In genomic region chr10:76903099-76903498, GRCm38 (mm10) we compare ENCODE assay signal across 9 mouse cellular contexts. TPM values are rescaled to one million over a fixed set of nuclear protein-coding genes. Genes with fewer than 3 reads are reported as not detected.
DNase-seq lines count a peak whose midpoint lies in the region; ATAC-seq and TF ChIP-seq lines count a peak whose summit lies in the region.
"Had no signal": no experiment of that assay in that cellular context is flagged by ENCODE, and none has a peak within 500 bp of the region (broad histone marks: within the 10 kb centered on the region; RNA-seq: fewer than 3 reads in every experiment).

No protein-coding gene starts in this region.

- H3K9me3 ChIP-seq in midbrain, embryonic 11.5 days (ENCODE audit: control insufficient read depth, low read length), result no peaks in the 10 kb centered on the region
- no peaks in the 10 kb centered on the region for H3K9me3 ChIP-seq in midbrain, postnatal 0 days (ENCODE audit: low read length)
- no peaks in the 10 kb centered on the region for H3K9me3 ChIP-seq in hindbrain, embryonic 13.5 days
- no peaks in the 10 kb centered on the region for H3K9me3 ChIP-seq in stomach, embryonic 15.5 days

- H3K36me3 ChIP-seq in midbrain, embryonic 11.5 days (ENCODE audit: control insufficient read depth, insufficient read depth, low read length), result no peaks in the 10 kb centered on the region
- no peaks in the 10 kb centered on the region for H3K36me3 ChIP-seq in midbrain, postnatal 0 days (ENCODE audit: insufficient read depth, low read length)
- H3K36me3 ChIP-seq in hindbrain, embryonic 13.5 days, result no peaks in the 10 kb centered on the region
- H3K36me3 ChIP-seq in stomach, embryonic 15.5 days, result no peaks in the 10 kb centered on the region

- DNase-seq in gastrocnemius, adult 2 months, result peak; percentile 39
- DNase-seq in gastrocnemius, postnatal 10 days, result no peak
- peak; percentile 82 for DNase-seq in midbrain, embryonic 11.5 days (ENCODE audit: low spot score, missing footprints)
- no peak for DNase-seq in midbrain, postnatal 0 days (ENCODE audit: low spot score)
- DNase-seq in cerebellum, adult 18-20 months, result no peak
- no peak for DNase-seq in right cerebral cortex, postnatal 36 days (ENCODE audit: low spot score in 2 of 2)

- no peak for ATAC-seq in midbrain, embryonic 11.5 days (ENCODE audit: low FRiP score)
- ATAC-seq in midbrain, postnatal 0 days (ENCODE audit: low FRiP score), result no peak
- no peak for ATAC-seq in hindbrain, embryonic 13.5 days (ENCODE audit: low FRiP score)
- ATAC-seq in stomach, embryonic 15.5 days (ENCODE audit: insufficient read depth, low FRiP score, low read depth), result no peak

- intact Hi-C loops in gastrocnemius, adult 2 months (cut with DNase I), result no loop called here

- H3K27ac ChIP-seq in gastrocnemius, adult 2 months, result peak overlapping the region; percentile 24
- H3K27ac ChIP-seq in midbrain, embryonic 11.5 days (ENCODE audit: low read depth, low read length), result no peak overlapping the region; the same call in 1 of the 2 replicates
- no peak overlapping the region for H3K27ac ChIP-seq in midbrain, postnatal 0 days (ENCODE audit: low read depth, low read length)
- peak overlapping the region; percentile 46 for H3K27ac ChIP-seq in hindbrain, embryonic 13.5 days
- H3K27ac ChIP-seq in stomach, embryonic 15.5 days, result peak overlapping the region; percentile 72
- H3K27ac ChIP-seq: liver, embryonic 14.5 days had no signal

- WGBS in midbrain, embryonic 11.5 days, result 85% methylated on average over 3 of the region's 3 CpGs
- 63% methylated on average over 3 of the region's 3 CpGs for WGBS in midbrain, postnatal 0 days
- 93% methylated on average over 3 of the region's 3 CpGs for WGBS in hindbrain, embryonic 13.5 days
- 45% methylated on average over 3 of the region's 3 CpGs for WGBS in stomach, embryonic 15.5 days

- H3K4me2 ChIP-seq in midbrain, embryonic 11.5 days, result no peak overlapping the region
- no peak overlapping the region for H3K4me2 ChIP-seq in midbrain, postnatal 0 days (ENCODE audit: low read depth, low read length, poor library complexity, severe bottlenecking)
- no peak overlapping the region for H3K4me2 ChIP-seq in hindbrain, embryonic 13.5 days
- no peak overlapping the region for H3K4me2 ChIP-seq in stomach, embryonic 15.5 days

- H3K4me3 ChIP-seq in gastrocnemius, adult 2 months, result no peak overlapping the region
- H3K4me3 ChIP-seq in midbrain, embryonic 11.5 days (ENCODE audit: low read depth, low read length), result no peak overlapping the region
- H3K4me3 ChIP-seq in midbrain, postnatal 0 days (ENCODE audit: low read depth, low read length), result no peak overlapping the region
- H3K4me3 ChIP-seq in hindbrain, embryonic 13.5 days, result no peak overlapping the region
- H3K4me3 ChIP-seq in stomach, embryonic 15.5 days (replicated peaks), result no peak overlapping the region

- H3K9ac ChIP-seq in midbrain, embryonic 11.5 days (ENCODE audit: low read length), result no peak overlapping the region
- no peak overlapping the region for H3K9ac ChIP-seq in midbrain, postnatal 0 days (replicated peaks; ENCODE audit: low read length, poor library complexity, severe bottlenecking)
- 0 out of 2 replicates have a peak overlapping the region, but pooled peaks have one; percentile 43 for H3K9ac ChIP-seq in hindbrain, embryonic 13.5 days
- H3K9ac ChIP-seq in stomach, embryonic 15.5 days, result no peak overlapping the region
- H3K9ac ChIP-seq: liver, embryonic 14.5 days had no signal

- no peaks in the 10 kb centered on the region for H3K27me3 ChIP-seq in midbrain, embryonic 11.5 days (ENCODE audit: control insufficient read depth, insufficient read depth, low read length)
- H3K27me3 ChIP-seq in midbrain, postnatal 0 days (ENCODE audit: insufficient read depth, low read length), result no peaks in the 10 kb centered on the region
- no peaks in the 10 kb centered on the region for H3K27me3 ChIP-seq in hindbrain, embryonic 13.5 days
- no peaks in the 10 kb centered on the region for H3K27me3 ChIP-seq in stomach, embryonic 15.5 days (replicated peaks)

- peaks cover 10% of the 10 kb centered on the region for H3K4me1 ChIP-seq in midbrain, embryonic 11.5 days (ENCODE audit: control insufficient read depth, insufficient read depth, low read length)
- 0 out of 2 replicates have a peak, but pooled peaks cover 4% of the 10 kb centered on the region for H3K4me1 ChIP-seq in midbrain, postnatal 0 days (ENCODE audit: insufficient read depth, low read length)
- peaks cover 39% of the 10 kb centered on the region for H3K4me1 ChIP-seq in hindbrain, embryonic 13.5 days (replicated peaks)
- peaks cover 35% of the 10 kb centered on the region for H3K4me1 ChIP-seq in stomach, embryonic 15.5 days

- no peak for TF ChIP-seq CTCF in gastrocnemius, adult 2 months (IDR thresholded peaks at IDR 0.05)
- TF ChIP-seq CTCF in midbrain, postnatal 0 days (IDR thresholded peaks at IDR 0.05), result no peak

RNA-seq across cellular contexts. Expression of gene Pcbp3, which starts 58.6 kb away (rescaled TPM):
- 1 to 10 TPM; 1.9 to 2.0 TPM for total RNA-seq in gastrocnemius, adult 2 months (2021)
- total RNA-seq in gastrocnemius, postnatal 10 days (2021), result 1 to 10 TPM; 4.6 to 8.0 TPM
- 34.4 and 41.5 TPM in 2 replicates for polyA plus RNA-seq in midbrain, embryonic 11.5 days (2014; fragmentation: Nextera tagmentation; extraction: Ambion mirVana)
- 50.0 and 52.4 TPM in 2 replicates for total RNA-seq in midbrain, postnatal 0 days (2014; rRNA removed)
- polyA plus RNA-seq in midbrain, postnatal 0 days (2015; fragmentation: Nextera tagmentation; extraction: Ambion mirVana), result 74.4 and 76.3 TPM in 2 replicates
- polyA plus RNA-seq in hindbrain, embryonic 13.5 days (2015; fragmentation: Nextera tagmentation; extraction: Ambion mirVana), result 72.2 and 78.2 TPM in 2 replicates
- 39.3 and 40.5 TPM in 2 replicates for polyA plus RNA-seq in stomach, embryonic 15.5 days (2015; fragmentation: Nextera tagmentation; extraction: Ambion mirVana)

Comparison
In these comparisons a context has a peak if more than half of its experiments do, and no peak if none do; other contexts are left out.
1. DNase-seq: peak in gastrocnemius, adult 2 months (single experiment) and midbrain, embryonic 11.5 days (single experiment); none in gastrocnemius, postnatal 10 days (single experiment), midbrain, postnatal 0 days (single experiment), cerebellum, adult 18-20 months (0 of 2) and right cerebral cortex, postnatal 36 days (0 of 2).
2. H3K27ac ChIP-seq: peak in gastrocnemius, adult 2 months (single experiment), hindbrain, embryonic 13.5 days (single experiment) and stomach, embryonic 15.5 days (single experiment); none in midbrain, embryonic 11.5 days (single experiment) and midbrain, postnatal 0 days (single experiment).